Mouse (Mus musculus): ENCODE results near the gene Mcf2.

The Mcf2 gene

GRCm38 (mm10) chrX:60178744-60179458 lies at the start of gene Mcf2:
Mcf2 (minus strand) TSS chrX:60179089.
- DNase-seq (ENCODE audit: extremely low read depth, low read depth, low spot score), result no peak

- DNase-seq (ENCODE audit: extremely low read depth, low read depth, low spot score), result no peak
Observed at GRCm38 (mm10) chrX:60187726-60188125, 8.8 kb upstream of the Mcf2 start.

GRCm38 (mm10) chrX:60182611-60183010 lies 3.7 kb upstream of the Mcf2 start:
- no peak for DNase-seq (ENCODE audit: extremely low read depth, low read depth, low spot score)

GRCm38 (mm10) chrX:60178025-60178743 lies 705 bp downstream of the Mcf2 start:
- no peak for DNase-seq (ENCODE audit: extremely low read depth, low read depth, low spot score)

GRCm38 (mm10) chrX:60170106-60170505 lies 8.8 kb downstream of the Mcf2 start:
- no peak for DNase-seq (ENCODE audit: extremely low read depth, low read depth, low spot score)

- no peak for DNase-seq (ENCODE audit: extremely low read depth, low read depth, low spot score)
Observed at GRCm38 (mm10) chrX:60169511-60169910, 9.4 kb downstream of the Mcf2 start.

GRCm38 (mm10) chrX:60168796-60169195 lies 10.1 kb downstream of the Mcf2 start:
- DNase-seq (ENCODE audit: extremely low read depth, low read depth, low spot score), result no peak

- no peak for DNase-seq (ENCODE audit: extremely low read depth, low read depth, low spot score)
Observed at GRCm38 (mm10) chrX:60147268-60147974, 31.5 kb downstream of the Mcf2 start.

- no peak for DNase-seq (ENCODE audit: extremely low read depth, low read depth, low spot score)
Observed at GRCm38 (mm10) chrX:60075359-60075758, 103.5 kb downstream of the Mcf2 start.

GRCm38 (mm10) chrX:60055185-60055584 lies 123.7 kb downstream of the Mcf2 start:
- DNase-seq (ENCODE audit: extremely low read depth, low read depth, low spot score), result no peak

- no peak for DNase-seq (ENCODE audit: extremely low read depth, low read depth, low spot score)
Observed at GRCm38 (mm10) chrX:60054745-60055144, 124.1 kb downstream of the Mcf2 start.

- DNase-seq (ENCODE audit: extremely low read depth, low read depth, low spot score), result no peak
Observed at GRCm38 (mm10) chrX:60026654-60027053, 152.2 kb downstream of the Mcf2 start.

GRCm38 (mm10) chrX:60021595-60021994 lies 157.3 kb downstream of the Mcf2 start:
- no peak for DNase-seq (ENCODE audit: extremely low read depth, low read depth, low spot score)

GRCm38 (mm10) chrX:60021007-60021406 lies 157.9 kb downstream of the Mcf2 start:
- no peak for DNase-seq (ENCODE audit: extremely low read depth, low read depth, low spot score)

GRCm38 (mm10) chrX:60014588-60014987 lies 164.3 kb downstream of the Mcf2 start:
- no peak for DNase-seq (ENCODE audit: extremely low read depth, low read depth, low spot score)

GRCm38 (mm10) chrX:60013084-60013676 lies 165.7 kb downstream of the Mcf2 start:
- DNase-seq (ENCODE audit: extremely low read depth, low read depth, low spot score), result no peak

All from fat pad, adult 2 months (tissue).